Comparison of ENCODE assay signal across 8 mouse cellular contexts in the genomic region with DNA sequence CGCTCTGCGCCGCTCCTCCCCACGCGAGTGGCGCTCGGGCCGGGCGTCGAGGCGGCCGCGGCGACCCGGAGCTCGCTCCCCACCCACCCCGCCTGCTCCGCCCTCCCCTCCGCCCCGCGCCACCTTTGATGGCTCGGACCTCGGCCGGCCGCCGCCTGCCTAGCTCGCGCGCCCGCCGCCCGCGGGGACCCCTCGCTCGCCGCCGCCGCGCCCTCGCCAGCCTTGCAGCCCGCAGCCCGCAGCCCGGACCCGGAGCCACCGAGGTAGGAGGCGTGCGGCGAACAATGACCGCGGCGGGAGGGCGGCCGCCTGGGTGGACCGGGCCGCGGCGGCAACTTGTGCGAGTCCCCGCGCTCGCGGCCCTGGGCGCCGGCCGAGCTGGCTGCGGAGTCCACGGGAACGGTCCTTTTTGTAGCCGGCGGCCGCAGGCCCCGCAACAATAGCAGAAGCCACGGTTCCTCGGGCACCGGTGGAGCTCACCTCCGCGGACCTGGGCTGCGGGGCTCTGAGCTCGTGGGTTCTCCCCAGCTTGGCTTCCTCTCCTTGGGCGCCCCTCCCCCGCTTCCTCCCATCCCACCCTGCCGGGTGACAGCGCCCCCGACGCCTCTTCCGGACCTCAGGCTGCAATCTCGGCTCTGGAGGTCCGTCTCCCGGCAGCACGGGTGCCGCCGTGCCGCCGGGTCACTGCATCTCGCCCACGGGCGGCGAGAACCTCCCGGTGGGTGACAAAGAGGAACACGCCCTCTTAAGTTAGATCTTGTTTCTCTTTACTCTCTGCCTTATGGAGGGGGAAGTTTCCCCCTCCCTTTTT. TPM values are rescaled to one million over a fixed set of nuclear protein-coding genes. Genes with fewer than 3 reads are reported as not detected.
DNase-seq lines count a peak whose midpoint lies in the region; ATAC-seq lines count a peak whose summit lies in the region.

No protein-coding gene starts in this region.

- peak overlapping the region; percentile 95 for H3K4me2 ChIP-seq in embryonic facial prominence, embryonic 14.5 days (ENCODE audit: low read depth, low read length)
- H3K4me2 ChIP-seq in heart, embryonic 16.5 days (ENCODE audit: low read depth, low read length), result peak overlapping the region; percentile 100
- peak overlapping the region; percentile 96 for H3K4me2 ChIP-seq in lung, embryonic 15.5 days

- H3K9me3 ChIP-seq in embryonic facial prominence, embryonic 14.5 days (ENCODE audit: control insufficient read depth, low read length), result no peaks in the 10 kb centered on the region
- H3K9me3 ChIP-seq in heart, embryonic 16.5 days (replicated peaks; ENCODE audit: control insufficient read depth, low read length), result no peaks in the 10 kb centered on the region
- no peaks in the 10 kb centered on the region for H3K9me3 ChIP-seq in lung, embryonic 15.5 days

- no peaks in the 10 kb centered on the region for H3K27me3 ChIP-seq in embryonic facial prominence, embryonic 14.5 days (replicated peaks; ENCODE audit: control insufficient read depth, insufficient read depth, low read length)
- no peaks in the 10 kb centered on the region for H3K27me3 ChIP-seq in heart, embryonic 16.5 days (ENCODE audit: control insufficient read depth, insufficient read depth, low read length)
- no peaks in the 10 kb centered on the region for H3K27me3 ChIP-seq in lung, embryonic 15.5 days

- peak; percentile 35 for DNase-seq in adrenal gland, adult 8-10 months
- peak; percentile 72 for DNase-seq in embryonic facial prominence, embryonic 14.5 days (ENCODE audit: low spot score)
- peak; percentile 90 for DNase-seq in kidney, postnatal 10 days
- DNase-seq in ovary, postnatal 10 days (ENCODE audit: low spot score), result peak; percentile 18
- peak; percentile 30 to 39 for DNase-seq in urinary bladder, postnatal 36 days (ENCODE audit: low spot score in 2 of 2)

- peak; percentile 62 for ATAC-seq in CD4-positive, CD25-positive, alpha-beta regulatory T cell, adult 4 months
- ATAC-seq in embryonic facial prominence, embryonic 14.5 days (ENCODE audit: low read depth), result peak; percentile 78
- peak; percentile 74 for ATAC-seq in heart, embryonic 16.5 days (replicated peaks; ENCODE audit: extremely low read depth, insufficient read depth, low FRiP score)
- peak; percentile 84 for ATAC-seq in lung, embryonic 15.5 days (ENCODE audit: borderline replicate concordance, extremely low read depth, low FRiP score, low TSS enrichment)

- peak overlapping the region; percentile 98 for H3K9ac ChIP-seq in embryonic facial prominence, embryonic 14.5 days (ENCODE audit: low read depth, low read length)
- H3K9ac ChIP-seq in heart, embryonic 16.5 days (ENCODE audit: low read length), result peak overlapping the region; percentile 95
- H3K9ac ChIP-seq in lung, embryonic 15.5 days, result peak overlapping the region; percentile 83

- peak overlapping the region; percentile 93 for H3K4me3 ChIP-seq in embryonic facial prominence, embryonic 14.5 days (ENCODE audit: low read depth, low read length)
- H3K4me3 ChIP-seq in heart, embryonic 16.5 days (ENCODE audit: low read length), result peak overlapping the region; percentile 93
- H3K4me3 ChIP-seq in lung, embryonic 15.5 days, result peak overlapping the region; percentile 84

- peaks cover 22% of the 10 kb centered on the region for H3K4me1 ChIP-seq in embryonic facial prominence, embryonic 14.5 days (ENCODE audit: control insufficient read depth, insufficient read depth, low read length)
- H3K4me1 ChIP-seq in heart, embryonic 16.5 days (ENCODE audit: control insufficient read depth, insufficient read depth, low read length), result peaks cover 28% of the 10 kb centered on the region
- peaks cover 42% of the 10 kb centered on the region for H3K4me1 ChIP-seq in lung, embryonic 15.5 days

- 0 out of 2 replicates have a peak, but pooled peaks cover 3% of the 10 kb centered on the region for H3K36me3 ChIP-seq in embryonic facial prominence, embryonic 14.5 days (ENCODE audit: control insufficient read depth, insufficient read depth, low read length)
- no peaks in the 10 kb centered on the region for H3K36me3 ChIP-seq in heart, embryonic 16.5 days (ENCODE audit: control insufficient read depth, insufficient read depth)
- H3K36me3 ChIP-seq in lung, embryonic 15.5 days, result no peaks in the 10 kb centered on the region

- 0% methylated on average over 32 of the region's 100 CpGs for WGBS in embryonic facial prominence, embryonic 14.5 days
- under 1% methylated on average over 77 of the region's 100 CpGs for WGBS in heart, embryonic 16.5 days
- under 1% methylated on average over 85 of the region's 100 CpGs for WGBS in lung, embryonic 15.5 days

- H3K27ac ChIP-seq in embryonic facial prominence, embryonic 14.5 days (replicated peaks; ENCODE audit: low read depth, low read length), result peak overlapping the region; percentile 94
- H3K27ac ChIP-seq in heart, embryonic 16.5 days (ENCODE audit: low read length), result peak overlapping the region; percentile 76
- H3K27ac ChIP-seq in lung, embryonic 15.5 days, result peak overlapping the region; percentile 91

RNA-seq across cellular contexts. Expression of a gene that starts 0.9 kb away (rescaled TPM):
- 1 to 10 TPM; 3.0 to 3.5 TPM for polyA plus RNA-seq in CD4-positive, CD25-positive, alpha-beta regulatory T cell, adult 4 months (2017; shearing (Covaris generic))
- total RNA-seq in adrenal gland, adult 8-10 months (2022), result 10 to 100 TPM; 15.5 to 24.1 (median 21.4) TPM
- polyA plus RNA-seq in embryonic facial prominence, embryonic 14.5 days (2014; fragmentation: Nextera tagmentation; extraction: Ambion mirVana), result 34.2 and 40.5 TPM in 2 replicates
- 11.6 and 13.0 TPM in 2 replicates for polyA plus RNA-seq in heart, embryonic 16.5 days (2015; fragmentation: Nextera tagmentation; extraction: Ambion mirVana)
- 24.1 and 25.0 TPM in 2 replicates for polyA plus RNA-seq in lung, embryonic 15.5 days (2015; fragmentation: Nextera tagmentation; extraction: Ambion mirVana)

Comparison
In these comparisons a context has a peak if more than half of its experiments do, and no peak if none do; other contexts are left out.
1. Peak in every context shown above with its lines: DNase-seq, ATAC-seq, H3K4me3 ChIP-seq and H3K27ac ChIP-seq.
2. DNase-seq: peak in every context shown above with its lines; median percentile 90 in kidney, postnatal 10 days; 72 in embryonic facial prominence, embryonic 14.5 days; 35 in adrenal gland, adult 8-10 months; 34 in urinary bladder, postnatal 36 days; 18 in ovary, postnatal 10 days.